Mouse (Mus musculus): ENCODE measurements at regions not wholly inside any gene's neighbourhood (a gene's known extent, or its start where the extent isn't known, plus 50 kb on each side); places are given as distances from the start of the nearest gene placed in this dataset.

GRCm38 (mm10) chr14:61696886-61697554 is 89.8 kb downstream of the Kcnrg start:
- TF ChIP-seq CTCF (IDR thresholded peaks at IDR 0.05; ENCODE audit: low read depth, low read length) (no peak), TAL1 (conservative IDR thresholded peaks at IDR 0.05; ENCODE audit: low read depth, low read length) (no peak), GATA2 (IDR thresholded peaks at IDR 0.05; ENCODE audit: borderline replicate concordance, low read depth, low read length) (no peak), POLR2AphosphoS5 (IDR thresholded peaks at IDR 0.05; ENCODE audit: insufficient replicate concordance, low read depth, low read length) (no peak), GATA1 (IDR thresholded peaks at IDR 0.05; ENCODE audit: borderline replicate concordance, low read length) (no peak)

All from G1E (cell line).